Mouse (Mus musculus) lung, adult 2 months (tissue): ENCODE data around the gene Crybg3. TPM values are rescaled to one million over a fixed set of nuclear protein-coding genes. Genes with fewer than 3 reads are reported as not detected.

Experiments used
- DNase-seq: peaks from one replicate; pipeline ENCODE4 v3.0.0; 2022
- H3K4me1 ChIP-seq: fragments of 200-500 bp; 2 replicates; pipeline ENCODE4 v1.6.1; 2011; ENCODE audit warnings: low read length; ENCODE audit not compliant: control insufficient read depth, insufficient read depth
- H3K4me3 ChIP-seq: fragments of 200-500 bp; replicated peaks from 2 replicates; pipeline ENCODE3; 2011; ENCODE audit warnings: low read depth, mild to moderate bottlenecking, control low read depth, low read length; ENCODE audit errors: extremely low read depth
- CTCF ChIP-seq: fragments of 200-500 bp; IDR thresholded peaks from 2 replicates; pipeline ENCODE4 v1.5.1; 2011; ENCODE audit warnings: mild to moderate bottlenecking, low read length, control low read depth; ENCODE audit not compliant: insufficient read depth
- POLR2A ChIP-seq: fragments of 200-500 bp; IDR thresholded peaks from 2 replicates; pipeline ENCODE4 v1.6.1; 2011; ENCODE audit warnings: low read depth, mild to moderate bottlenecking, control low read depth, low read length, borderline replicate concordance; ENCODE audit errors: extremely low read depth
- WGBS: fragments of 180-500 bp; shearing (Covaris S2); methylation state at CpG from one replicate; pipeline ENCODE4 v1.1.7; 2018; 5-methylcytosine and 5-hydroxymethylcytosine counted together
- polyA plus RNA-seq: library from polyadenylated mRNA; depleted of rRNA; stranded (reverse); fragments of >200 nt; gene quantifications from 2 replicates; pipeline ENCODE4 v1.2.3, GENCODE M21; 2012

Crybg3 gene
- polyA plus RNA-seq, 1 experiment = 21.5 TPM

DNA sequence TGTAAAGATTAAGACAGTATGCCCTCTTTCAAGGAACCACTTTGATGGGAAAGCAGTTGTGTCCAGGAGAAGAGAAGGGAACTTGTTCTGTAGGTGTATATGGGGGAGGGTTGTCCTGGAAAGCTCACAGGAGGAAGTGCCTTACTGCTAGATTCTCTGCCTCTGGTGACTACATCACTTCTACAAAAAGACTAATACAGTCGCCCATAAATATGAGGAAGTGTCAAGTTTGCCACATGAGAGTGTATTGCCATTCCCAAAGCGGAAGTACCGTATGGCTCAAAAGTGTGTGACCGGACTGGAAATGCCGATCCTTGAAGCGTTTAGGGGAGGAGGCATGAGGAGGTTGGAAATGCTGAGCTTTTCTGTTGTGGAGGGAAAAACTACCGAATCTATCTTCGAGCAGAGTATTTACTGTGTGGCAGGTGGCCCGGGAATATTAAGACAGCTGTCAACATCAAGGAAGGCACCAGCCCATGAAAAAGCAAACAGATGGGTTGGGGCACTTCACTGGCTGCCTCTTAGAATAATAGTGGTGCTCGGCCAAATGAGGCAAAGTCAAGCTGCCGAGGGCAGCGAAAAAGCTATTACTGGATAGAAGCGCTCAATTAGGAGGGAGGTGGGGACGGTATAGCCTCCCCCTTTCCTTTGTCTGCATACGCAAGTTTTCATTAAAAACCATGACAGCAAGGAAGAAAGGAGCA is 3.5 kb upstream of the Crybg3 start:
- no peaks in the 10 kb centered on the region for H3K4me1 ChIP-seq

DNA sequence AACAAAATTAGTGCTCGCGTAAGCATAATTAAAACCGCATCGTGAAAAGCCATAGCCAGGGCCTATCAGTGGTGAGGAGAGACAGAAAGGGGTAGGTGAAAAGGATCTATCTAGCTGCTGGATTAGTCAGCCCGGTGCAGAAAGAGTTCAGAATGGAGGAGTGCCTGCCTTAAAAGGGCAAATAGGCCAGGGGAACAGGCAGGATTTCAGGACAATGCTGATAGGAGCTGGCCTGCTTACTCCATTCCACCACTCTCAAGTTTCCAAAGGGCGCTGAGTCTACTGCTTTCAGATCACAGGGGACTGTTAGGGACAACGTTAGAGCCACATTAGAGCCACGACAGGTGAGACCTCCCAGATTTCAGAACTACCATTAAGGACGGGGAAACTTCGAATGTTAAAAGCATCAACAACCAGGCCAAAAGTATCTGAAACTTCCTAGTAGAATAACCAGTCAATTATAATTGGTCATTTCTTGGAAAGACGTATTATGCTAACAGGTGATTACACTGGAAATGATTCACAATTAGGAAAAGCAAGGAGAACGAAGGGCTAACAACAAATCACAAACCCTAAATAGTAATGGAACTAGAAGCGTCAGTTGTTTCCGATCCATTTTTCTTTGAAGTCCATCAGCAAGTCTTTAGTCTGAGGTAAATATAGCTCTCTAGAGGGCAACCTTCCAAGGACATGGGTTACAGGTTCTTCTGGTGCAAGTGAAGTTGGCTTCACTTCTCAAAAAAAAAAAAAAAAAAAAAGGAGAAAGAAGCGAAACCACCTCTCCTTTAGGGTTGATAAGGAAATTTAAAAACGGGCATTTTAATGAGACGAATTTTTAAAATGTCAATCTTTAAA is 1.1 kb downstream of the Crybg3 start:
- Histone ChIP-seq H3K4me3 (peak overlapping the region; percentile 82), H3K4me1 (peaks cover 5% of the 10 kb centered on the region; the same call in 1 of the 2 replicates)
- TF ChIP-seq CTCF (no peak), POLR2A (no peak)
- 26% methylated on average over 17 of the region's 17 CpGs for WGBS
- DNase-seq = no peak

More for the DNA sequence above, 3.5 kb upstream of the Crybg3 start:
- TF ChIP-seq CTCF (no peak), POLR2A (no peak)
- DNase-seq = no peak
- no peak overlapping the region for H3K4me3 ChIP-seq
- WGBS = 58% methylated on average over 15 of the region's 15 CpGs

DNA sequence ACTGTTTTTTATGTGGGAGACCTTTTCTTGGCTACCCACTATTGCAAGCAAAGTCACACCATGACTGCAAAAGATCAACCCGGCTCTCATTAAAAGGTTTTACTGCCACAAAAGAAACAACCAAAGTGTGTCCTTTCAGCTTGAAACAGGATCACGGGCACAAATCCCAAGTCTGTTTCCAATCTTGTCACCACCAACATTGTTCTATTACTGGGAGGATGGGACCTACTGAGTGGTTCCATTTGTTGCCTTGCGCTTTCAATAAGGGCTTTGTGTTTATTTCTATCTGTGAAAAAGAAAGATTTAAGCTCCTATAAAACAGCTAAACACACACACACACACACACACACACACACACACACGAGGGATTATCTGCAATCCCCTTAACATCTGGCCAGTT is 1.8 kb downstream of the Crybg3 start:
- DNase-seq = no peak
- H3K4me1 ChIP-seq = peaks cover 5% of the 10 kb centered on the region; the same call in 1 of the 2 replicates
- WGBS = 45% methylated on average over 4 of the region's 4 CpGs
- H3K4me3 ChIP-seq = no peak overlapping the region
- TF ChIP-seq POLR2A (no peak), CTCF (no peak)

DNA sequence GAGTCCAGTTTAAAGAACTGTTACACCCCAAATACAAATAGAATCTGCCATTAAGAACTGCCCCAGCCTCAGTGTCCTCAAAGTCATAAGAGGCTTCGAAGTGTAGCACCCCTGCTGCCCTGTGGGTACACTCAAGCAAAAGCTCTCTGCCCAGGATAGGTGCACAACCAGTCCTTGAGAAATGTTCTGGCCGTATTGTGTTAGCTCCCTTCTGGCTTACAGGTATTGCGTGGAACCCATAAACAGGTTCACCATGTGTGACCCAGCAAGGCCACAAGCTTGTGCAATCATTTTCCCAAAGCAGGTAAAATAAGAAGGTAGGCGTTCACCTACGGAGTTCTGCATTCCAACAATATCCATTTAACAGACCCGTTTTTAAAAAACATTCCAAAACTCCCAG is 3.5 kb downstream of the Crybg3 start:
- Histone ChIP-seq H3K4me3 (no peak overlapping the region), H3K4me1 (peaks cover 5% of the 10 kb centered on the region; the same call in 1 of the 2 replicates)
- 79% methylated on average over 6 of the region's 6 CpGs for WGBS
- DNase-seq = no peak
- no peak for TF ChIP-seq POLR2A
- no peak for TF ChIP-seq CTCF

DNA sequence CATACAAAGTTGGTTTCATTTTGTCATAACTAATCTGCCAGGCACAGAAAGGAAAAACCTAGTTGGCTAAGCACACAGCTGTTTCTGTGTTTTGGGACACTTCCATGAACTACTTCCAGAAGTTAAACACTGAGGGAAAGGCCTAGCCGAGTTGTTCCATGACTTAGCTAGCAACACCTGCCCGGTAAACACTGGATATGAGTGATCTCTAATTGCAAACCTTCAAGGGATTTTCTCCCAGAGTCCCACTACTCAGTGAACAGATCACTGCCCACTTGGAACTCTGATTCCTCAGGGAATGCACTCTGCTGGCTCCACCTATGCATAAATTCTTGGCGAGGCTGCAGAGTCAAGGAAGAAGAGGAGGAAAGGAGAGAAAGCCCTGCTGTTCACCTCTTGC is 6.1 kb downstream of the Crybg3 start:
- 25% methylated on average over 3 of the region's 3 CpGs for WGBS
- TF ChIP-seq POLR2A (no peak), CTCF (no peak)
- H3K4me3 ChIP-seq = no peak overlapping the region
- DNase-seq = no peak
- H3K4me1 ChIP-seq = peaks cover 10% of the 10 kb centered on the region

DNA sequence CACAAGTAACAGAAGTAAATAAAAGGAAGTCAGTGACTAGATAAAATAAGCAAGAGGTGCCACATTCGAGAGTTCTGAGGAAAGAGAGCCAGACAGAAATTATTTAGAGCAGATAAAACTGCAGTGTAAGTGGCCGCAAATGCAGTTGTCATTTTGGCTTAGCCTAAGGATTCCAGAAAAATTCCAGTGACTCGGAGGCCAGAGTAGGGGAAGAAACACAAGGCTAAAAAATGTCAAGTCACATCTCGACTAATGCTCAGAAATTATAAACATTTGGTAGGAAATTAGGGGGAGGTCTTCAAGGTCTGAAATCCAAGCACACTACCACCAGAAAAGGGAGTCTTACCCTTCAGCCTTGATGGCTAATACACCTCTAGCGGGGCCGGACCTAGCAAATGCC is 10.0 kb downstream of the Crybg3 start:
- no peak for DNase-seq
- 50% methylated on average over 6 of the region's 6 CpGs for WGBS
- no peak for TF ChIP-seq POLR2A
- TF ChIP-seq CTCF = no peak
- Histone ChIP-seq H3K4me1 (peaks cover 12% of the 10 kb centered on the region), H3K4me3 (no peak overlapping the region)

DNA sequence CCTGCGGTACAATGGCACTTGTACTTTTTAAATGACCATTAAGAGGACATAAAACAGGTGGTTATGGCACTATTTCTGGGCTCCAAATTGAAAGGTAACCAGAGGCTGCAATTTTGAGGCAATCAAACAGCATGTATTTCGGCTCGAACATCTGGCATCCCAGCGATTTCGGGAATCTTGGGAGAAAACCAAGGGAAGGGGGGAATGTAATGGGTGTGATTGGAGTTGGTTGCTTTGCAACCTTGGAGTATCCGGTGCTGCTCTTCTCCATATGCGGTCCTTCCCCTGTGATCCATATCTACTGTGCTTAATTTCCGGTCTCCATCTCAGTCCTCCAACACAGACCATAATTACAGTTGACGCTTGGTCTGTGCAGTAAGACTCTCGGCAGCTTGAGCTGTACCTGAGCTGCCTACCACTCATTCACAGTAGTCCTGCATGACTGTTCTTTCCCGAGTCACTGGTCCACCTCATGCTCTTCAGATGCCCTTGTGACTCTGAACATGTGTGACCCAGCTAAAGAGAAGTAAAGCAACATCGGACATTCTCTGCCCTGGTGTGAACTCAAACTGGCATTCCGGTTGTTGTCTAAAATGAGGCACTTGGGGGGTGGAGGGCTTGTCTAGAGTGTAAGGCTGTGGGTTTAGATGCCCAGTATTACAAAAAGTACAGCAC is 12.3 kb downstream of the Crybg3 start:
- no peak for DNase-seq
- Histone ChIP-seq H3K4me1 (peaks cover 7% of the 10 kb centered on the region), H3K4me3 (no peak overlapping the region)
- TF ChIP-seq POLR2A = no peak
- no peak for TF ChIP-seq CTCF
- 90% methylated on average over 13 of the region's 13 CpGs for WGBS

DNA sequence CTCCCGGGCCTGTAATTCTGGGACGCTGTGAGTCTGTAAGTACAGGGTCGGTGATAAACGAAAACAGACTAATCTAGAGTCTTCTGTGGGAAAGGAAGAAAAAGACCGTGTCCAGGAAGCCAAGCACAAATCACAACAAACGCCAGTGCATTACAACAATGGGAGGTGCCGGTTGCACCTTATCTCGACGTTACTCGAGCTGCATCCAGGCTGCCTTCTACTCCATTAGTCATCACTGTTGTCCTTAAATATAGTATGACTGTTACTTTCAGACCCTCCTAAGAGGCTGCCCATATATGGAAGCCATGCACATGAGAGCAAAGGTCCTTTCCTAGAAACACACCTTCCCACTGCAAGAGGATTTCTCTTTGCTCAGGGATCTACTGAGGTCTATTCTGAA is 13.0 kb downstream of the Crybg3 start:
- DNase-seq = no peak
- TF ChIP-seq POLR2A (no peak), CTCF (no peak)
- WGBS = 54% methylated on average over 10 of the region's 10 CpGs
- peaks cover 7% of the 10 kb centered on the region for H3K4me1 ChIP-seq
- no peak overlapping the region for H3K4me3 ChIP-seq

DNA sequence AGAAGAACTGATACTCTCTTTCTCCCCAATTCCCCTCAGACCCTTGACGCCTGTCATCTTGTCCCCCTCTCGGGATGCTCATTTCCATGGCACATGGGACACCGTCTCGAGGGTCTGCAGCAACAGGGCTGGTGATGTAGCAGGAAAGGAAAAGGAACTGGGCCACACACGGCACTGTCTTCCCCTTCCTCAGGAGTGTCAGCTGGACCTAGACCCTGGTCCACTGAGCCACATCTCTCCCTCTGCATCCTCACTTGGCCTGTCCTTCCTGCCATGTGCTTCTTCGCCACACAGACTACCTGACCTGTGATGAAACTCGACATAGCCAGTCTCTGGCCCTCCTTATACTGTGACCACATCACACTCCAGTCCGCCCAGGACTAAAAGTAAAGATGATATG is 13.9 kb downstream of the Crybg3 start:
- WGBS = 87% methylated on average over 8 of the region's 8 CpGs
- H3K4me3 ChIP-seq = no peak overlapping the region
- no peak for DNase-seq
- TF ChIP-seq POLR2A (no peak), CTCF (no peak)
- H3K4me1 ChIP-seq = peaks cover 7% of the 10 kb centered on the region

DNA sequence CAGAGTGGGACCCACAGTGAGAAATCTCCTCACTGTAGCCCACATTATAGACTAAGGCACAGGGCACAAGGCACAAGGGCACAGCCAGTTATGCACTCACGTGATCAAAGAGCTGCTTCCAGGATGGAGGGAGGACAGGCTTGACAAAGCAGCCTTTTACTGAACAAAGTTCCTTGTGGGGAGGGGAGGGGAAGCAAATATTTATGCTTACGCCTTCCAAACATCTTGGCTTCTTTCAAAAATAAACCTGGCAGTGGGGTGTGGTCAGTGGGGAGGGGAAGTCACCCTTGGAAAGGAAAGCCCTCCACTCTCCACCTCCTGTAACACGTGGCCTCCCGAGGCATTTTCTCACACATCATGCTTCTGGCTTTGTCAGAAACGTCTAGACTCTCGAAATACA is 14.5 kb downstream of the Crybg3 start:
- no peak for DNase-seq
- 20% methylated on average over 6 of the region's 6 CpGs for WGBS
- TF ChIP-seq CTCF (no peak), POLR2A (no peak)
- Histone ChIP-seq H3K4me1 (peaks cover 7% of the 10 kb centered on the region), H3K4me3 (no peak overlapping the region)
